Mouse (Mus musculus): Measurements from ENCODE around the gene Rbfox3. TPM values are rescaled to one million over a fixed set of nuclear protein-coding genes. Genes with fewer than 3 reads are reported as not detected.

Rbfox3 gene
- polyA plus RNA-seq, 1 experiment from 2014 or later, result 0.09 TPM

- H3K27ac ChIP-seq (replicated peaks in 1 of 2; ENCODE audit: control insufficient read depth in 1 of 2, insufficient read depth in 1 of 2, low read depth in 2 of 2, low read length in 2 of 2), result no peak overlapping the region
- H3K36me3 ChIP-seq (ENCODE audit: control insufficient read depth, insufficient read depth, low read length), result no peaks in the 10 kb centered on the region
- no peaks in the 10 kb centered on the region for H3K9me3 ChIP-seq (ENCODE audit: control insufficient read depth, low read length)
- H3K4me1 ChIP-seq (ENCODE audit: control insufficient read depth in 2 of 2, insufficient read depth in 2 of 2, low read length in 2 of 2), result no peaks in the 10 kb centered on the region
- H3K4me2 ChIP-seq (ENCODE audit: low read length), result no peak overlapping the region
- no peak overlapping the region for H3K4me3 ChIP-seq (ENCODE audit: control insufficient read depth in 1 of 2, insufficient read depth in 1 of 2, low read depth in 1 of 2, low read length in 2 of 2)
- no peak overlapping the region for H3K9ac ChIP-seq (ENCODE audit: low read length)
- 0 out of 2 replicates have a peak, but pooled peaks cover 3% of the 10 kb centered on the region for H3K27me3 ChIP-seq (ENCODE audit: control insufficient read depth, insufficient read depth, low read length)
- no peak for ATAC-seq (ENCODE audit: insufficient number of reproducible peaks, insufficient read depth, low FRiP score, low read depth)
- 52% methylated on average over 4 of the region's 4 CpGs for WGBS
Observed at GRCm38 (mm10) chr11:118754535-118754934, 156.9 kb downstream of the Rbfox3 start.

- Histone ChIP-seq H3K4me2 (ENCODE audit: low read length) (no peak overlapping the region), H3K4me3 (ENCODE audit: control insufficient read depth in 1 of 2, insufficient read depth in 1 of 2, low read depth in 1 of 2, low read length in 2 of 2) (no peak overlapping the region), H3K36me3 (ENCODE audit: control insufficient read depth, insufficient read depth, low read length) (no peaks in the 10 kb centered on the region), H3K9ac (ENCODE audit: low read length) (no peak overlapping the region), H3K27me3 (ENCODE audit: control insufficient read depth, insufficient read depth, low read length) (peaks cover 6% of the 10 kb centered on the region; the same call in 1 of the 2 replicates), H3K27ac (replicated peaks in 1 of 2; ENCODE audit: control insufficient read depth in 1 of 2, insufficient read depth in 1 of 2, low read depth in 2 of 2, low read length in 2 of 2) (no peak overlapping the region), H3K4me1 (ENCODE audit: control insufficient read depth in 2 of 2, insufficient read depth in 2 of 2, low read length in 2 of 2) (peaks cover 6% of the 10 kb centered on the region in 2 experiments; a peak in 3 of 4 replicates), H3K9me3 (ENCODE audit: control insufficient read depth, low read length) (no peaks in the 10 kb centered on the region)
- 51% methylated on average over 7 of the region's 7 CpGs for WGBS
- no peak for ATAC-seq (ENCODE audit: insufficient number of reproducible peaks, insufficient read depth, low FRiP score, low read depth)
Observed at GRCm38 (mm10) chr11:118751879-118752616, 159.3 kb downstream of the Rbfox3 start.

DNA sequence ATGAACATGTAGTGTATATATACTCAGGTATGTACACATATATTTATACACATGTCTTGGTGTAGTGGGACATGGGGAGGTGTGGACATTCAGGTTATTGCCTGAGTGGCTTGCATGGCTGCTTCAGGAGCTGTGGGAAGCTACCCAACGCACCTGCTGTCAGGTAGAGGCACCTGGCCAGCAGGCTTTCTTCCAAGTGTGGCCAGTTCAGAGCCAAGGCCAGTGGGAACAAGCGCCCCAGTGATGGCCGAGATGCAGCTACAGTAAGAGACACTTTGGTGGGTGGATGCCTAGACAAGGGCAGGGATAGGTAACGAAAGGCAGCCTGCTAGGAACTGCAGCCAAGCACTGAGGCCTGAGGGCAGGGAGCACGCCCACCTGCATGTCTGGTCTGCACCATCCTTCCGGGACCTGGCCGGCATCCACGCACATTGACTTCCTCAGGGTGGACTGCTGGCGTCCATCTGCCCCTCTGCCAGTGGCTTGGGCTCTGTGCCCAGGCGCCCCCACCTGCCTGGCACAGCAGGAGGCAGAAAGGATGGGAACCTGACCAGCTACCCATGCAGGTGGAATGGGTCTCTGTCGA is 160.6 kb downstream of the Rbfox3 start:
- H3K4me2 ChIP-seq (ENCODE audit: low read length), result no peak overlapping the region
- no peak overlapping the region for H3K27ac ChIP-seq (replicated peaks in 1 of 2; ENCODE audit: control insufficient read depth in 1 of 2, insufficient read depth in 1 of 2, low read depth in 2 of 2, low read length in 2 of 2)
- H3K9ac ChIP-seq (ENCODE audit: low read length), result no peak overlapping the region
- no peak for ATAC-seq (ENCODE audit: insufficient number of reproducible peaks, insufficient read depth, low FRiP score, low read depth)
- WGBS, result 72% methylated on average over 11 of the region's 11 CpGs
- no peaks in the 10 kb centered on the region for H3K9me3 ChIP-seq (ENCODE audit: control insufficient read depth, low read length)
- peaks cover 6% of the 10 kb centered on the region in 2 experiments; a peak in 3 of 4 replicates for H3K4me1 ChIP-seq (ENCODE audit: control insufficient read depth in 2 of 2, insufficient read depth in 2 of 2, low read length in 2 of 2)
- peaks cover 15% of the 10 kb centered on the region for H3K27me3 ChIP-seq (ENCODE audit: control insufficient read depth, insufficient read depth, low read length)
- H3K36me3 ChIP-seq (ENCODE audit: control insufficient read depth, insufficient read depth, low read length), result no peaks in the 10 kb centered on the region
- H3K4me3 ChIP-seq (ENCODE audit: control insufficient read depth in 1 of 2, insufficient read depth in 1 of 2, low read depth in 1 of 2, low read length in 2 of 2), result no peak overlapping the region

GRCm38 (mm10) chr11:118749541-118749940 is 161.9 kb downstream of the Rbfox3 start:
- Histone ChIP-seq H3K9me3 (ENCODE audit: control insufficient read depth, low read length) (no peaks in the 10 kb centered on the region), H3K27ac (replicated peaks in 1 of 2; ENCODE audit: control insufficient read depth in 1 of 2, insufficient read depth in 1 of 2, low read depth in 2 of 2, low read length in 2 of 2) (no peak overlapping the region), H3K4me1 (ENCODE audit: control insufficient read depth in 2 of 2, insufficient read depth in 2 of 2, low read length in 2 of 2) (peaks cover 8 to 9% of the 10 kb centered on the region in 2 experiments; a peak in 3 of 4 replicates), H3K4me2 (ENCODE audit: low read length) (no peak overlapping the region), H3K27me3 (ENCODE audit: control insufficient read depth, insufficient read depth, low read length) (peaks cover 27% of the 10 kb centered on the region), H3K4me3 (ENCODE audit: control insufficient read depth in 1 of 2, insufficient read depth in 1 of 2, low read depth in 1 of 2, low read length in 2 of 2) (no peak overlapping the region), H3K36me3 (ENCODE audit: control insufficient read depth, insufficient read depth, low read length) (no peaks in the 10 kb centered on the region), H3K9ac (ENCODE audit: low read length) (no peak overlapping the region)
- no peak for ATAC-seq (ENCODE audit: insufficient number of reproducible peaks, insufficient read depth, low FRiP score, low read depth)
- WGBS, result 100% methylated on average over 1 of the region's 1 CpGs

DNA sequence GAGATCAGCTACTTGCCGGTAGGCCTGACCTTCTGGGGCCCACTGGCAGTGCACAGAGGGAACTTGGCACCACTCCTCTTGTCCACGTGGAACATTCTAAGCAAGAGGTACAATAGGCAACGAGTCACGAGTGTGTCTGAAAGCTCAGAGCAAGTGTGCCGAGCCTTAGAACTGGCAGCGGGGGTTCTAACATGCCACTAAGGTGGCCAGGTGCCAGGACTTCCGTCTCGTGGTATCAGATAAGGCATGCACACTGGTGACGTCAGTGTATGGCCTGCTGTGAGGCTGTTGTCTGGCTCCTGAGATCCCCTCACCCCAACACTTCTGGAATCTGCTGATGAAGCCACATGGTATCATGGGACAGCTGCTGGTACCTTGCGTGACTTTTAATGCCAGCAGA is 162.8 kb downstream of the Rbfox3 start:
- Histone ChIP-seq H3K4me1 (ENCODE audit: control insufficient read depth in 2 of 2, insufficient read depth in 2 of 2, low read length in 2 of 2) (peaks cover 8 to 10% of the 10 kb centered on the region in 2 experiments; a peak in 3 of 4 replicates), H3K9ac (ENCODE audit: low read length) (no peak overlapping the region), H3K9me3 (ENCODE audit: control insufficient read depth, low read length) (no peaks in the 10 kb centered on the region), H3K27ac (replicated peaks in 1 of 2; ENCODE audit: control insufficient read depth in 1 of 2, insufficient read depth in 1 of 2, low read depth in 2 of 2, low read length in 2 of 2) (no peak overlapping the region), H3K4me2 (ENCODE audit: low read length) (no peak overlapping the region), H3K27me3 (ENCODE audit: control insufficient read depth, insufficient read depth, low read length) (peaks cover 35% of the 10 kb centered on the region), H3K4me3 (ENCODE audit: control insufficient read depth in 1 of 2, insufficient read depth in 1 of 2, low read depth in 1 of 2, low read length in 2 of 2) (no peak overlapping the region), H3K36me3 (ENCODE audit: control insufficient read depth, insufficient read depth, low read length) (no peaks in the 10 kb centered on the region)
- no peak for ATAC-seq (ENCODE audit: insufficient number of reproducible peaks, insufficient read depth, low FRiP score, low read depth)
- WGBS, result 31% methylated on average over 10 of the region's 10 CpGs

- Histone ChIP-seq H3K4me1 (ENCODE audit: control insufficient read depth in 2 of 2, insufficient read depth in 2 of 2, low read length in 2 of 2) (peaks cover 8 to 10% of the 10 kb centered on the region in 2 experiments; a peak in 3 of 4 replicates), H3K9ac (ENCODE audit: low read length) (no peak overlapping the region), H3K27me3 (ENCODE audit: control insufficient read depth, insufficient read depth, low read length) (peaks cover 47% of the 10 kb centered on the region), H3K4me2 (ENCODE audit: low read length) (no peak overlapping the region), H3K36me3 (ENCODE audit: control insufficient read depth, insufficient read depth, low read length) (no peaks in the 10 kb centered on the region), H3K27ac (replicated peaks in 1 of 2; ENCODE audit: control insufficient read depth in 1 of 2, insufficient read depth in 1 of 2, low read depth in 2 of 2, low read length in 2 of 2) (no peak overlapping the region), H3K4me3 (ENCODE audit: control insufficient read depth in 1 of 2, insufficient read depth in 1 of 2, low read depth in 1 of 2, low read length in 2 of 2) (no peak overlapping the region), H3K9me3 (ENCODE audit: control insufficient read depth, low read length) (no peaks in the 10 kb centered on the region)
- ATAC-seq (ENCODE audit: insufficient number of reproducible peaks, insufficient read depth, low FRiP score, low read depth), result no peak
Observed at GRCm38 (mm10) chr11:118745279-118745678, 166.1 kb downstream of the Rbfox3 start.

- Histone ChIP-seq H3K36me3 (ENCODE audit: control insufficient read depth, insufficient read depth, low read length) (no peaks in the 10 kb centered on the region), H3K27ac (replicated peaks in 1 of 2; ENCODE audit: control insufficient read depth in 1 of 2, insufficient read depth in 1 of 2, low read depth in 2 of 2, low read length in 2 of 2) (no peak overlapping the region), H3K4me3 (ENCODE audit: control insufficient read depth in 1 of 2, insufficient read depth in 1 of 2, low read depth in 1 of 2, low read length in 2 of 2) (peak overlapping the region; percentile 6 to 22; a peak in 3 of 4 replicates), H3K9ac (ENCODE audit: low read length) (no peak overlapping the region), H3K4me2 (ENCODE audit: low read length) (peak overlapping the region; percentile 61), H3K9me3 (ENCODE audit: control insufficient read depth, low read length) (no peaks in the 10 kb centered on the region), H3K27me3 (ENCODE audit: control insufficient read depth, insufficient read depth, low read length) (peaks cover 48% of the 10 kb centered on the region), H3K4me1 (ENCODE audit: control insufficient read depth in 2 of 2, insufficient read depth in 2 of 2, low read length in 2 of 2) (peaks cover 8 to 10% of the 10 kb centered on the region in 2 experiments; a peak in 3 of 4 replicates)
- ATAC-seq (ENCODE audit: insufficient number of reproducible peaks, insufficient read depth, low FRiP score, low read depth), result no peak
- 2% methylated on average over 15 of the region's 15 CpGs for WGBS
Observed at GRCm38 (mm10) chr11:118744782-118745181, 166.6 kb downstream of the Rbfox3 start.

All from heart, embryonic 14.5 days (tissue).